Mouse (Mus musculus) megakaryocyte, embryonic 14.5 days (primary cell): ENCODE measurements around the gene Nfatc4.

Experiments
- FLI1 ChIP-seq: IDR thresholded peaks from 2 replicates; pipeline ENCODE4 v1.6.1; 2012; ENCODE audit warnings: low read length, inconsistent platforms, mixed read lengths
- GATA1 ChIP-seq: IDR thresholded peaks from 3 replicates; pipeline ENCODE4 v1.6.1; 2012; ENCODE audit warnings: mixed read lengths, low read length, inconsistent platforms, borderline replicate concordance

DNA sequence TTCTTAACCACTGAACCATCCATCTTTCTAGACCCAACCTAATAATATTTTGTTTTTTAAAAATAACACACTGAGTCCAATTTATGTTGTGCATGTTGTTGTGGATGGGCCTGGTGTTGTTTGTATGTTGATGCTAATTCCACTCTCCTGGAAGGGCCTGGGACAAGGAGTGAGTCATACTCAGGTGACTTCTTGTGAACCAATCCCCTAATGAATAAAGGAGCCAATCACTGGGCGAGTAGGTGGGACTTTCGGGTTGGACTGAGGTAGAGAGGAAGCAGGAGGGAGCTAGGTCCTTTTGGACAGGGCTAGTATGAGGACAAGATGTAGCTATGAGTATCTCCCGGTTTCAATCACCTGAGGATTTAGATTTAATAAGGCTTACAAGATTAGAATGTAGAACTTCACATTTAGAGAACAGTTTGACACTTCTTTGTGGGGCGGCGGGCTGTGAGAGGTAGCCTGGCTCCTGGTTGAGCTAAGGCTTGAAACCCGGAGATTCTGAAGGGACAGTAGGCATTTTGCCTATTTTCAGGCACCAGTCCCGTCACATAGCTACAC is 3.0 kb upstream of the Nfatc4 start:
- TF ChIP-seq GATA1 (no peak), FLI1 (no peak)
